Comparison of ENCODE assay signal across 8 mouse cellular contexts in the genomic region with DNA sequence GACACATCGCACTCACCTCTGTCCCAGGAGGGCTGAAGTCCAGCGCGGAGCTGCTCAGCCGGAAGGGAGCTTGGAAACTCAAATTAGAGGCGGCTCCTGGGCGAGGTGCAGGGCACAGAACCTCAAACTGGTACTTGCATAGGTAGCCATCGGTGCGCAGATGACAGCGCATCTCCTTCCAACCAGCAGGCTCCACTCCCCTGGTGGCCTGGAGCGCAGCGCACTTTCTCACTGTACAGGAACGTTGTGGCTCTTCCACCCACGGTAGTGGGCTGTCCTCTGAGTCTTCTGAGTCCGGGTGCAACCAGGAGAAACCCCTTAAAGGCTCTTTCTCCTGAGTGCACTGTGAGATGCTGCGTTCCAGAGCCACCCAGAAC. TPM values are rescaled to one million over a fixed set of nuclear protein-coding genes. Genes with fewer than 3 reads are reported as not detected.
DNase-seq lines count a peak whose midpoint lies in the region; ATAC-seq and TF ChIP-seq lines count a peak whose summit lies in the region.

No protein-coding gene starts in this region.

- DNase-seq in layer of hippocampus, adult 2 months (ENCODE audit: low spot score in 2 of 2) = no peak
- no peak for DNase-seq in layer of hippocampus, adult 9-10 months (ENCODE audit: low spot score)
- peak; percentile 43 to 60 for DNase-seq in kidney, postnatal 4 days
- DNase-seq in mesoderm, embryonic 11.5 days (ENCODE audit: low read depth, low spot score) = peak; percentile 44
- no peak for DNase-seq in MN1 (ENCODE audit: low spot score)

- H3K9ac ChIP-seq in heart, embryonic 11.5 days (ENCODE audit: low read depth, low read length) = peak overlapping the region; percentile 71

- H3K27ac ChIP-seq in layer of hippocampus, adult 2 months = peak overlapping the region; percentile 88
- peak overlapping the region; percentile 77 for H3K27ac ChIP-seq in heart, embryonic 11.5 days (ENCODE audit: low read depth, low read length)

- peak; percentile 76 for ATAC-seq in common myeloid progenitor, adult 5-6 weeks (replicated peaks; ENCODE audit: low read depth, poor library complexity, severe bottlenecking)
- peak; percentile 15; the same call in 1 of the 2 replicates for ATAC-seq in heart, embryonic 11.5 days (replicated peaks; ENCODE audit: insufficient number of reproducible peaks, low FRiP score, low TSS enrichment)
- ATAC-seq in megakaryocyte-erythroid progenitor cell, adult 5-6 weeks (replicated peaks; ENCODE audit: low FRiP score, low TSS enrichment, poor library complexity, severe bottlenecking) = no peak

- no peaks in the 10 kb centered on the region for H3K9me3 ChIP-seq in heart, embryonic 11.5 days (replicated peaks; ENCODE audit: control insufficient read depth, low read length)

- H3K4me1 ChIP-seq in heart, embryonic 11.5 days (ENCODE audit: control insufficient read depth, insufficient read depth, low read length) = peaks cover 5% of the 10 kb centered on the region; the same call in 1 of the 2 replicates

- peak overlapping the region; percentile 62 for H3K4me3 ChIP-seq in layer of hippocampus, adult 2 months
- peak overlapping the region; percentile 52 for H3K4me3 ChIP-seq in heart, embryonic 11.5 days (ENCODE audit: low read depth, low read length)

- H3K27me3 ChIP-seq in heart, embryonic 11.5 days (ENCODE audit: control insufficient read depth, insufficient read depth, low read length) = no peaks in the 10 kb centered on the region

- 3% methylated on average over 15 of the region's 15 CpGs for WGBS in heart, embryonic 11.5 days (ENCODE audit: insufficient replicate concordance)

- no peaks in the 10 kb centered on the region for H3K36me3 ChIP-seq in heart, embryonic 11.5 days (ENCODE audit: control insufficient read depth, insufficient read depth, low read length)

- TF ChIP-seq CTCF in layer of hippocampus, adult 2 months (conservative IDR thresholded peaks at IDR 0.05) = peak; percentile 60

- H3K4me2 ChIP-seq in heart, embryonic 11.5 days = peak overlapping the region; percentile 73

RNA-seq across cellular contexts. Expression of a gene that starts 0.9 kb away (rescaled TPM):
- total RNA-seq in layer of hippocampus, adult 2 months (2021) = 1 to 10 TPM; 2.7 to 3.3 TPM
- not detected in 2 replicates for total RNA-seq in common myeloid progenitor, adult 5-6 weeks (2017)
- 11.0 and 12.8 TPM in 2 replicates for polyA plus RNA-seq in heart, embryonic 11.5 days (2014; fragmentation: Nextera tagmentation; extraction: Ambion mirVana)
- not detected in 2 replicates for total RNA-seq in megakaryocyte-erythroid progenitor cell, adult 5-6 weeks (2014; fragmentation: Nextera tagmentation)
- total RNA-seq in megakaryocyte-erythroid progenitor cell, adult 5-6 weeks (2017) = not detected in 2 replicates

RNA-seq across cellular contexts. Expression of a gene that starts 56.6 kb away (rescaled TPM):
- total RNA-seq in layer of hippocampus, adult 2 months (2021) = 10 to 100 TPM; 17.6 to 24.4 TPM
- not detected in 2 replicates for total RNA-seq in common myeloid progenitor, adult 5-6 weeks (2017)
- 0.13 TPM in 1 of 2 replicates, not detected in the other for polyA plus RNA-seq in heart, embryonic 11.5 days (2014; fragmentation: Nextera tagmentation; extraction: Ambion mirVana)
- total RNA-seq in megakaryocyte-erythroid progenitor cell, adult 5-6 weeks (2014; fragmentation: Nextera tagmentation) = not detected in 2 replicates
- total RNA-seq in megakaryocyte-erythroid progenitor cell, adult 5-6 weeks (2017) = not detected in 2 replicates

Comparison
In these comparisons a context has a peak if more than half of its experiments do, and no peak if none do; other contexts are left out.
1. DNase-seq: peak in kidney, postnatal 4 days (2 of 2) and mesoderm, embryonic 11.5 days (single experiment); none in layer of hippocampus, adult 2 months (0 of 2), layer of hippocampus, adult 9-10 months (single experiment) and MN1 (single experiment).
2. RNA of a gene that starts 56.6 kb away (total RNA-seq): 17.6 to 24.4 TPM in layer of hippocampus, adult 2 months; not detected in common myeloid progenitor, adult 5-6 weeks and not detected in megakaryocyte-erythroid progenitor cell, adult 5-6 weeks; every median in the first group is over 10 times any median in the second.